Mouse (Mus musculus) C3H10T1/2 (cell line): Measurements from ENCODE around the gene Jph3. TPM values are rescaled to one million over a fixed set of nuclear protein-coding genes. Genes with fewer than 3 reads are reported as not detected.

ENCODE experiments used
- polyA plus RNA-seq, 2 experiments: library from polyadenylated mRNA; unstranded; fragments of >200 nt; fragmentation: generic; extraction: Trizol; gene quantifications; one replicate each; pipeline ENCODE4 v1.2.1; 2012; ENCODE audit warnings: missing spikeins in 2 of 2

Gene Jph3
- polyA plus RNA-seq: under 1 TPM in 1 of 2 experiments, not detected in 1; 0.05 TPM

DNA sequence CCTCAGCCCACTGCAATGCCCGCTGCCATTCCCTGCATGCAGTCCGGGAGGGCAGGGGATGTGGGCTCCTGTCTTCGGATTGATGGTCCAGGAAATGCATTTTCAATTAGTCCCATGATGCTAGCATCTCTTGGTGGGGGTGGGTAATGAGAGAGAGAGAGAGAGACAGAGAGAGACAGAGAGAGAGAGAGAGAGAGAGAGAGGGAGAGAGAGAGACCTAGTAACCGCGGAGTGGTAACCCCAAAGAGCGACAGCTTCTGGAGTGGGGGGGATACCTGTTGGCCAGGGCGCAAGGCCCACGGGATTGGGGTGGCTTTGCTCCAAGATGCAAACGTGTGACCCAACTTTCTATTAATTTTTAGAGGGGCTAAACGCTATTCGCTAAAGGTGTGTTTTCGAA, at the start of gene Jph3:
Jph3 (plus strand) TSS at position 301 of the 400 bp plus-strand sequence.

DNA sequence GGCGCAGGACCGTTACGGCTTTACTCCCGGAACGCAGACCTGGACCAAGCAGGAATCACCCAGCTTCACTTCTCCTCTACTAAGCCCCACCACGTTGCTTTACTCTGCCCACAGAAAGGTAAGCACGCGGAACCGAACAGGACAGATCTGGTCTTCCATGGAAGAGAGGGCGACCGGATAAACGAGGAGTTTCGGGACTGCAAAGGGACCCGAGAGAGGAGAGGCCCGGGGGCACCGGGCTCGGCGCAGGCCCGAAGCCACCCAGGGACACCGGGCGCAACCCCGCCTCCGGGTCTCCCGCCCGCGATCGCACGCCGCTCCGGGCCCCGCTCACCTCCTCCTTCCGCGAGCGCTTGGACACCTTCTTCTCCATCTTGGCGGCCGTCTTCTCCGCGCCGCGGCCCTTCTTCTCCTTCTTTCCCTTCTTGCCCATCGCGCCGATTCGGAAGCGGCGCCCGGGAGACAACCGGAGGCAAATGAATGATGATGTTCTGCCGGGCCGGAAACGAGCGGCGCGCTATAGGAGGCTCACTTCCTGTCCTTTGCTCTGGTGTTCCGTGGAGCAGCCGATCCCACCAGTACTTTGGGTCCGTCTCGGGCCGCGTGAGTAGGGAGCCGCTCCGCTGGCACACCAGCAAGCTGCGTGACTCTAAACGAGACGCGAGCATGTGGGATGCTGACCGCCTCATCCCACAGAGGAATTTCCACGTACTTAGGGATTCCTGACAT, 99.8 kb downstream of the Jph3 start, which contains the start of gene Klhdc4:
Klhdc4 (minus strand) TSS at position 522 of the 729 bp plus-strand sequence.

Other genes with a start within 250 kb of the Jph3 start
- gene 1700018B08Rik, start 185.3 kb upstream of the Jph3 start, polyA plus RNA-seq: not detected
- 10 to 100 TPM; 10.3 to 28.1 TPM for gene Fbxo31, start 150.8 kb upstream of the Jph3 start, polyA plus RNA-seq
- 100 to 1,000 TPM; 129 to 210 TPM for gene Map1lc3b, start 139.3 kb upstream of the Jph3 start, polyA plus RNA-seq
- gene Zcchc14, start 76.7 kb upstream of the Jph3 start, polyA plus RNA-seq: 10 to 100 TPM in 1 of 2 experiments, 1 to 10 TPM in 1; 2.1 to 16.5 TPM
- 10 to 100 TPM; 29.7 to 63.6 TPM for gene Klhdc4, start 99.9 kb downstream of the Jph3 start, polyA plus RNA-seq
- gene Slc7a5, start 178.1 kb downstream of the Jph3 start, polyA plus RNA-seq: 10 to 100 TPM; 22.4 to 25.1 TPM
- gene Car5a, start 215.3 kb downstream of the Jph3 start, polyA plus RNA-seq: not detected
- 10 to 100 TPM; 12.3 to 22.3 TPM for gene Banp, start 220.1 kb downstream of the Jph3 start, polyA plus RNA-seq